Comparison of ENCODE assay signal across 9 mouse cellular contexts in the genomic region with DNA sequence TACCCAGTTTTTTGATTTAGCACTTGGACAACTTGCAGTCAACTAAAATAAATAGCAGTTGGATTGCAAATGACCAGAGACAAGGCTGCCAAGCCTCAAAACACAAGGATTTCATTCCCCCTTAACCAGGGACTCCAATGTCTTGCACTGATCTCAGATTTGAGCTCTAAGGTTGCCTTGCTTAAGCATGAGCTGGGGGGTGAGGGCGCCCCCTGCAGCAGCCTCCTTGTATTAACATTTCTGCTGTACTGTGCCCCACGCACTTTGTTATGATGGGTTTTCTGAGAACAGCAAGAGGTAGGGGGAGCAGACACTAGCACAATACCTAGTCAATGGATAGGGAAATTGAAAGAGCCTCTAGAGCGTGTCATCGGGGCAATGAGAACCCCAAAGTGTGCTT.
DNase-seq lines count a peak whose midpoint lies in the region; ATAC-seq and TF ChIP-seq lines count a peak whose summit lies in the region.
"Had no signal": no experiment of that assay in that cellular context is flagged by ENCODE, and none has a peak within 500 bp of the region (broad histone marks: within the 10 kb centered on the region; RNA-seq: fewer than 3 reads in every experiment).

No protein-coding gene starts in this region.

- no peaks in the 10 kb centered on the region for H3K4me1 ChIP-seq in E14TG2a.4 (replicated peaks; ENCODE audit: low read depth, low read length)
- peaks cover 8% of the 10 kb centered on the region for H3K4me1 ChIP-seq in limb, embryonic 10.5 days
- no peaks in the 10 kb centered on the region; the same call in 1 of the 2 replicates for H3K4me1 ChIP-seq in intestine, embryonic 15.5 days (replicated peaks)
- 0 out of 2 replicates have a peak, but pooled peaks cover 5% of the 10 kb centered on the region for H3K4me1 ChIP-seq in hindbrain, embryonic 14.5 days (replicated peaks; ENCODE audit: control insufficient read depth, insufficient read depth, low read length)
- H3K4me1 ChIP-seq: embryonic facial prominence, embryonic 12.5 days had no signal

- no peak overlapping the region for H3K4me2 ChIP-seq in intestine, embryonic 15.5 days (replicated peaks)
- H3K4me2 ChIP-seq in hindbrain, embryonic 14.5 days (replicated peaks), result no peak overlapping the region
- H3K4me2 ChIP-seq: embryonic facial prominence, embryonic 12.5 days had no signal

- H3K27me3 ChIP-seq in E14TG2a.4 (ENCODE audit: insufficient read depth, low read length), result peaks cover 11% of the 10 kb centered on the region
- H3K27me3 ChIP-seq in limb, embryonic 10.5 days (ENCODE audit: low read depth, poor library complexity, severe bottlenecking), result no peaks in the 10 kb centered on the region
- no peaks in the 10 kb centered on the region for H3K27me3 ChIP-seq in intestine, embryonic 15.5 days (replicated peaks)
- no peaks in the 10 kb centered on the region for H3K27me3 ChIP-seq in hindbrain, embryonic 14.5 days (ENCODE audit: control insufficient read depth, insufficient read depth, low read length)
- H3K27me3 ChIP-seq: embryonic facial prominence, embryonic 12.5 days had no signal

- DNase-seq in layer of hippocampus, adult 11-12 months (ENCODE audit: low spot score), result peak; percentile 17
- DNase-seq in layer of hippocampus, postnatal 36 days, result no peak
- peak; percentile 20 for DNase-seq in R1 (ENCODE audit: low read depth, low spot score)
- peak; percentile 36 for DNase-seq in limb, embryonic 10.5 days (ENCODE audit: low spot score)
- peak; percentile 63 for DNase-seq in thymus, postnatal 4 days
- no peak for DNase-seq in hindbrain, embryonic 14.5 days (ENCODE audit: low spot score)

- no peak overlapping the region for H3K27ac ChIP-seq in limb, embryonic 10.5 days
- H3K27ac ChIP-seq in intestine, embryonic 15.5 days, result no peak overlapping the region
- no peak overlapping the region for H3K27ac ChIP-seq in hindbrain, embryonic 14.5 days
- H3K27ac ChIP-seq: embryonic facial prominence, embryonic 12.5 days had no signal

- peak; percentile 62 for TF ChIP-seq CTCF in E14TG2a.4 (conservative IDR thresholded peaks at IDR 0.05; ENCODE audit: low read length)

- no peak overlapping the region for H3K9ac ChIP-seq in intestine, embryonic 15.5 days
- no peak overlapping the region for H3K9ac ChIP-seq in hindbrain, embryonic 14.5 days
- H3K9ac ChIP-seq: embryonic facial prominence, embryonic 12.5 days had no signal

- 58% methylated on average over 4 of the region's 4 CpGs for WGBS in limb, embryonic 10.5 days
- WGBS in intestine, embryonic 15.5 days, result 59% methylated on average over 4 of the region's 4 CpGs
- WGBS in hindbrain, embryonic 14.5 days, result 44% methylated on average over 4 of the region's 4 CpGs

- ATAC-seq in intestine, embryonic 15.5 days, result no peak
- ATAC-seq in hindbrain, embryonic 14.5 days (ENCODE audit: low FRiP score), result no peak

- no peaks in the 10 kb centered on the region for H3K9me3 ChIP-seq in E14TG2a.4 (ENCODE audit: low read length)
- no peaks in the 10 kb centered on the region for H3K9me3 ChIP-seq in limb, embryonic 10.5 days (replicated peaks)
- H3K9me3 ChIP-seq in intestine, embryonic 15.5 days, result no peaks in the 10 kb centered on the region
- H3K9me3 ChIP-seq in hindbrain, embryonic 14.5 days (ENCODE audit: control insufficient read depth, low read length), result no peaks in the 10 kb centered on the region
- H3K9me3 ChIP-seq: embryonic facial prominence, embryonic 12.5 days had no signal

- H3K4me3 ChIP-seq in E14TG2a.4 (replicated peaks; ENCODE audit: low read length), result no peak overlapping the region
- H3K4me3 ChIP-seq in limb, embryonic 10.5 days, result no peak overlapping the region
- no peak overlapping the region for H3K4me3 ChIP-seq in intestine, embryonic 15.5 days (replicated peaks)
- H3K4me3 ChIP-seq in hindbrain, embryonic 14.5 days (replicated peaks; ENCODE audit: low read length), result no peak overlapping the region
- H3K4me3 ChIP-seq: embryonic facial prominence, embryonic 12.5 days had no signal

- no peaks in the 10 kb centered on the region for H3K36me3 ChIP-seq in E14TG2a.4 (ENCODE audit: insufficient read depth, low read length)
- no peaks in the 10 kb centered on the region for H3K36me3 ChIP-seq in limb, embryonic 10.5 days
- no peaks in the 10 kb centered on the region for H3K36me3 ChIP-seq in intestine, embryonic 15.5 days
- H3K36me3 ChIP-seq in hindbrain, embryonic 14.5 days (replicated peaks; ENCODE audit: control insufficient read depth, insufficient read depth), result no peaks in the 10 kb centered on the region
- H3K36me3 ChIP-seq: embryonic facial prominence, embryonic 12.5 days had no signal

Comparison
In these comparisons a context has a peak if more than half of its experiments do, and no peak if none do; other contexts are left out.
1. DNase-seq: peak in layer of hippocampus, adult 11-12 months (single experiment), R1 (single experiment), limb, embryonic 10.5 days (single experiment) and thymus, postnatal 4 days (single experiment); none in layer of hippocampus, postnatal 36 days (0 of 2) and hindbrain, embryonic 14.5 days (single experiment).